Mouse (Mus musculus): ENCODE results near the gene 2210016L21Rik.

- TF ChIP-seq FLI1 (IDR thresholded peaks at IDR 0.05; ENCODE audit: low read length) (no peak), GATA1 (IDR thresholded peaks at IDR 0.05; ENCODE audit: borderline replicate concordance, low read length) (no peak)
Measured at GRCm38 (mm10) chr5:114915854-114916253, 26.1 kb upstream of the 2210016L21Rik start.
